Mouse (Mus musculus) brain, adult 2 months (tissue): ENCODE measurements around the gene Cradd.
A peak's percentile ranks its signal among the peaks of the same experiment; 100 is the strongest.

ENCODE experiments used
- DNase-seq: peaks from one replicate; pipeline ENCODE4 v3.0.0; 2011; ENCODE audit warnings: low read depth, low spot score

Gene Cradd

DNA sequence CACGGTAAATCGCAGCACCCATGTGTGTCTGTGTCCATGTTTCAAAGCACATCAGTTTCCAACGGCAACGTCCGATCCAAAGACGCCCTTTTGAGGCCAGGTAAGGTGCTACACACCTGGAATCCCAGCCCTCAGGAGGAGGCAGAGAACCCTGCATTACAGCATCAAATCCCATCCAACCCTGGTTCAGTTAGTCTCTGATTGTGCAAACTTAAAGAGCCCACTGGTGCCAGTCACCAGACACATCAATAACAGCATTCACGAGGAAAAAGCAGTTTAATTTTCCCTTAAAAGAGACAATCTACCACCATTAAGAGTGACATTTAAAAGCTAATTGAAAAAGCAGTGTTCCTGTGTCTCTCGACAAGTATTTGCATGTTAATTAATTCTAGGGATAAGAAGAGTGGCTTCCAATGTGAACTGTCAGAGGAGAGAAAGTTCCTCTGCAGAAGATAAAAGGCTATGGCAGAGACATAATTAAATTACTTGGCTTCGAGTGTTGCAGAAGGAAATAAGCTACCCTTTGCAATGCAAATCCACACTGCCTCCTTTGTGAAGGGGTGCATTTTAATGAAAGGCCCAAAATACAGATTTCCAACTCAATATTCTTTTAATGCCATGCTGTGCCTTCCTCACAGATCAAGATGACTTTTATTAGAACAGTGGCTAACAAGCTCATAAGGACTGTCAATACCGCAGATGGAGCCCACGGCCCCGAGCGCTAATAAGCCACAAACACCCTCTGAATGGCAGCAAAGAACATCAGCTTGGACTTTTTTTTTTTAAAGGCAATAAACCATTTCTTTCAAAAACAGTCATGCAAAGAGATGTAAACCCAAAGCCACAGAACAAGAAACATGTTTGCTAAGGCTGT is 84.5 kb downstream of the Cradd start:
- DNase-seq = peak; percentile 40

DNA sequence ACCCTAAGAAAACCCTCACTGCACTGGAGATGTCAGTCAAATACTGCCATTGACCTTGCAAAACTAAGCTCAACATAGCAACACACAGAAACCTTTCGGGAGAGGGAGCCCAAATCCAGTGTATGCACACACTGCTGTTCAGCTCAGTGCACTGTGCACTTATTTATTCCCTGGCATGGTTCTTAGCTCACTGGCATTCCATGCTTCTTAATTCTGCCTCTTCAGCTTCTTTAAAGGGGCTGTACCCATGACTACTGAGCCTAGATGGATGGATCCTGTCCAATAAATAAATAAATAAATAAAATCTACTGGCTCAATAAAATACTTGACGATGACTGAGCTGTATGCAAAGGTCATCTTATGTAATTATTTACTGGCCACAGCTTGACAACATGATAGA is 85.3 kb downstream of the Cradd start:
- DNase-seq = no peak

DNA sequence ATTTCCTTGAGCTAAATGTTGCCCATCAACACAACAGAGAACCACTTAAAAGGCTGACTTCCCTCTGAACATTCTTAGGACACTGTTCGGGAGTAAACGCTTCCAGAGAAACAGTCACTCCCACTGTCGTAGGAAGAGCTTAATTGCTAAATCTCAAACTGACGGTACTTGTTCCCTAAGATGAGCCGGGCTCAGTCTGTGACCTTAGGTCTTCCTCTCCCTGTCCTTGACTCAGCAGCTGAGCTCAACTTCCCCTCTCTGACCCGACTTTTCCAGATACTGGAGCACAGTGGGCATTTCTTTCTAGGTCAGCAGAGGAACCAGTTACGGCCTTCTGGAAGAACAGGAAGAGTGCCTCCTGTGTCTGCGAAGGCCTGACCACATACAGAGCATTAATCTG is 87.7 kb downstream of the Cradd start:
- no peak for DNase-seq

DNA sequence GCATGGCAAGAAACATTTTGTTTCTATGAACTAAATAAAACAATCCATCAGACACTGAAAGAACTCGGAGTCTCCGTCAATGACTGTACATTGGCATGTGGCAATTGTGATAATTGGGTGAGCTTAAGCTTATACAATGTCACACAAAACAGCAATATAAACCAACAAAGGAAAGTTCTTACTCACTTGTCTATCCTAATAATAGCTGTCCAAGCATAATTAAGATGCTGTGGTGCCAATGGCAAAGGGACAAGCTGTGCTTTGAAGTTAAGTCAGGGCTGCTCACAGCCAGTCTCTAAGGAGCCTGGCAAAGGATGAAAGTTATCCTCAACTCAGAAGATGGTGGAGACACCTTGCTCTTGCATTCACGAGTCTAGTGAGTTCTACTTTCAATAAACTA is 89.3 kb downstream of the Cradd start:
- no peak for DNase-seq

DNA sequence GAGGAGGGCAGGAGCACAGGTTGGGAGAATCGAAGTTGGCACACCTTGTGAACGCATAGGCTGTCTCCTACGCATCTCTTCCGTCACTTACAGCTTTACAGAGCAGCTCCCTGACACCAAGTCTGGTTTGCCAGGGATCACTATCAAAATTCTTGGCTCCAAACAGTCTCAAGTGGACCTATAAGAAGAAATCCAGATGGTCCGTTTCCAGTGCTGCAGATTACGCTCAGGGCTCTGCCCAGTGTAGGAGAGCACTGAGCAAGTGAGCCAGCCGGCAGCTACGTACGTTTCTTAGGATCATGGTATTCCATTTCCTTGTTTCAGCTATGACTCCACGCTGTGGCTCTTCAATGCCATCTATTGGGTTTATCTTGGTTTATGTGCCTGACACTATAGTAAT is 90.9 kb downstream of the Cradd start:
- peak; percentile 71 for DNase-seq

DNA sequence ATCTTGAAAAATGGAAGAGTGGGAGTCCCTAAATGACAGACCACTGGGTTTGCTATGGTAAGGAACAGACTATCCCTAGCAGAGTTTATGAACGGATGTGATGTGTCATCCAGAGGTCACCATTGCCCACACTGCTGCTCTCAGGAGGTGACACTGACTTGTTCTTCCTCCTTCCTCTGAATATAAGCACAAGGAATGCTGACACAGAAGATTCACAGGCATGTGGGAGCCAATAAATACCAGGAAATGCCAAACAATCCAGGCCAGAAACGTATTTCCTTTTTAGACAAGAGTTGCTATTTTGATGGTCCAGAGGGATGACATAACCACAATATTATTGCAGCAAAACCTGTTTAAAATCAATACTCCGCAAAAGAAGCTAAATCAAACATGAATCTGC is 91.4 kb downstream of the Cradd start:
- no peak for DNase-seq

DNA sequence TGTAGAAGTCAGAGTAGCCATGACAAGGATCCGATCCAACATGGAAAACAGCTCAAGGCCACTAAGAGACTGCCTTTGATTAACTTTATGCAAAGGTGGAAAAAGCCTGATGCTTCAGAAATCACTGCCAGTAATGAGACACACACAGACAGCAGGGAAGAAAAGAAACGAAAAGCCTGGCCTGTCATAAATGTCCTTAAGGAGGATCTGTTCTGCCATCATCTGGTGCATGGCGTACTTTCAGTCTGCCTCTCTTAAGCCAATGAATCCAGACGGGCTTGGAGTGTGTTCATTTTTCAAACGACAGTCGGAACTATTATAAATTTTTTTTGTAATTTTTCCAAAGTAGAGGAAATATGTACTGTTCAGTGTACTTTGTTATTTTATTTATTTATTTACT is 95.7 kb downstream of the Cradd start:
- peak; percentile 78 for DNase-seq

DNA sequence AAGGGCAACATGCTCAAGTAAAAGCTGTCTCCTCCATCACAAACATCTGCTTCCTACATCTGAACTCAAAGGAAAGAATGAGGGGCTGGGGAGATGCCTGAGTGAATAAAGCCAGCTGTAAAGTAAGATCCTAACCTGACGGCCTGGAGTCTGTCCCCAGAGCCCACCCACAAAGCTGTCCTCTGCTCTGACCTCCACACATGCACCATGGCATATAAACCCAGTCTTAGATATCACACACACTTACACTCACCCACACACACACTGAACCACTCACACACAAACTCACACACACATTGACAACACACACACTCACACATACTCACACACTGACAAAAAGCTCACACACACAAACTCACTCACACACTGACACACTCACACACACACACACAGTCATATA is 96.3 kb downstream of the Cradd start:
- no peak for DNase-seq

DNA sequence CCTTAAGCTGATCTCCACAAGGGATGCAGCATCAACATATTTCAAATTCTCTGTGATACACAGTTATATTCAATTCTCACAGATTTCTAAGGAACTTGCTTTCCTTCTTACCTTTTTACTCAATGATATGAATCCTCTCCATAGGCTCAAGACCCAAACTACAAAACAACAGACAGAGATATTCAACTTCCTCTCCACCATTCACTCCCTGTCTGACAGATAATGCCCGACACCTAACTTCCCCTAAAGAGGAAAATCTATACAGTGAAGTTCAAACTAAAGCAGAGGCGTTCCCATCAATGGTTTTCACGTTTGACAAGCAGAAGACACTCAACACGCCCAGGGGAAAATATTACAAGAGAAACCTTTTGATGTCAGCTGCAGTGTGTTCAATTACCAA is 97.2 kb downstream of the Cradd start:
- DNase-seq = no peak

DNA sequence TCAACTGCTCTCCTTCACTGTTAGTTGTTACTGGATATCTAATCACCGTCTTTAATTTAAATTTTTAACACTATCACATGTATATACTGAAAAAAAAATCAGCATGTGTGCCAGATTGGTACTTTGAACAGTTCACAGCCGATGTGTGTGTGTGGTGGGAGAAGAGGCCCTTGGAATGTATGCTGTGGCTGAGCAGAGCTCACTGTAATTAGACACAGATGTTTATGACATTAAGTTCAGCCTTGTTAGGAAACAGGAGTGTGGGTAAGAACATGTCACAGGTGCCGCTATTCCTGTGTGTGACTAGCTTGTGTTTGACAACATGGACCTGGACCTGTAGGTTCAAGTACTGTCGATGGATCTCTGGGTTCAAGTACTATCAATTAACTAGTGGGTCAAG is 98.9 kb downstream of the Cradd start:
- no peak for DNase-seq

DNA sequence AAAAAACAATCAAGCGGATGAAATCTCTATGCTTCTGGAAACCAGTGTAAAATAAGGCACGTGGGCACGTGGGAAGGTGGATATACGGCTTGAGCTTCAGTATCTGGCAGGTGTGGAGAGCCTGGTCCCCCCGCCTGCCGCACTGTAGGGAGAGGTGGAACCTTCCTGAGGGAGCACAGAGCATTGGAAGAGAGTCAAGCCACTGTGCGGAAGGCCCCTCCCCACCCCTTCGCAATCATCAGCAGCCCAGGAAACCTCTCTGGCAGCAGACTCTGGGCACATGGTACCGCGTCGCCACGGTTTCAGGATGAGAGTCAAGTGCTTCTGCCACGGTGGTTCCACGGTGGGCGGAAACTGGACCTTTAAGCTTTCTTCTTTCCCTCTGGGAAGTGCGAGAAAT is 100.7 kb downstream of the Cradd start:
- DNase-seq = no peak

DNA sequence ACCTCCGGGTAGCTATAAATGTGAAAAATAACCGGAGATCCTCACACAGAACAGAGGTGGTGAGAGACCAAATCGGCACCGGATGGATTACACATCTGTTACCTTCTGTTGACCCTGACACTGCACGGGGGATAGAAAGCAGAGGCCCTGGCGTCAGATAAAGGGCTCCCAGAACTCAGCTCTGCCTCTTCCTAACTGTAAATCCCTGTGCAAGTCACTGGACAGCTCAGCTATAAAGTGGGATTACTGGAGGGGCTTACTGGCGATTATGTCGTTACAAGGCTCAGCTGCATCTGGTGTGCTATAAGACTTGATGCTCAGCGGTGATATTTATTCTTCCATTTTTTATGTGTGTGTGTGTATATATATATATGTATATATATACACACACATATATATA is 102.0 kb downstream of the Cradd start:
- DNase-seq = no peak

DNA sequence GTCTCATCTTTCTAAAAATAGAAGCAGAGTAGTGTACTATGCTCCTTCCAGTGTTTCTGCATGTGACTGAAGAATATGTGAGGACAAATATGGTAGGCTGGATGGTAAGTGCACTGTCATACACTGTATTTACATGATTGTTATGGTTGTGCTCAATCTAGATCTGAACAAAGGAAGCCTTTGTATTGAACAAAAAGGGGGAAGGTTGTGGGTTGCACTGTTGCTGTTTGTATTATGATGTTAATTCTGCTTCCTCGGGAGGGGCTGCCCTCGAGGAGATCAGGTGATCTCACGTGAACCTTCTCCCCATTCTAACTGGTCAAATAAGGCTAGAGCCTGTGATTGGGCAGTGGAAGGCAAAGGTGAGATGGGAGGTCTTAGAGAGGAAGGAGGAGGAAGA is 103.4 kb downstream of the Cradd start:
- no peak for DNase-seq

DNA sequence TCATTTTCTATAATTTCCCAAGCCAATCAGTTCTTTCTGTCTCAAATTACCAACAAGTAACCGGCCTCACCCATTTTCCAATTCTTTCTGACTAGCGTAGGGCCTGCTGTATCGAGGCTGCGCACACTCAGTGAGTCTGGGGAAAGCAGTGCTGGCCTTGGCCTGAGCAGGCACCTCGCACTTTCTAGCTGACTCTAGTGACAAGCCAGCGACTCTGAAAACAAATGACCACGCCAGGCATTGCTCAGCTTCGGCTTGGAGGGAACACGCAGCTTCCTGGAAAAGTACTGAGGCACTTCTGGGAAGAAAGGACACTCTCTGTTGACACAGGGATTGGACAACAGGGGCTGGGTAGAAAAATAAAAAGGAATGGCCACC is 105.3 kb downstream of the Cradd start:
- no peak for DNase-seq

DNA sequence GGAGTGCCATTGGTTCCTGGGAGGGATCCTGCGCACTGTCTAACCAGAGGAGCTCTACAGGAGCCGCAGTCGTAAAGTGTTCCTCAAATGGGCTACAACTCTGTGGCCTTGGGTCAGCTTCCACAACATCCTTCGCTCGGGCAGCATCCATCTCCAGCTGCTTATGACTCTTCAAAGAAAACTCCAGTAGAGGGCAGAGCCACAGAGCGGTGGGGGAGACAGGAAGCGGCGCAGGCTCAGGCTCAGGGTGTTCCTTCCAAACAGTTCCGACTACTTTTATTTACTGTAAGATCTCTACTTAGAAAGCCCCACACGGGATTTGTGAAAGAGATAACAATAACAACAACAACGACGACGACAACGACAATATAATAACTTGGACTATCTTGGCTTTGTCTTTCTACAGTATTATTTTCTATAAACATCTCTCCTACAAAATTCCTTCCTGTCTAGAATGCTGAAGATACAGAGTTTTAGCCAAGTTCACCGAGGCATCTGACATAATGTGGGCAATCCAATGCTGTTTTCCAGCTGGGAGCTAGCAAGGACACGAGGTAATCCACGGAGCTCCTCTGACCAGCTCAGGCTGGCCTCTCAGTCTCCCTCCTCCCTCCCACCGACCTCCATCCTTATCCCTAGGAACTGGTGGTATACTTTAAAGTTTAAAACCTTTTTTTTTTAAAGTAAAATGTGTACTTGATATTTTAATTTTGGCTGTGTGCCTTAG is 105.8 kb downstream of the Cradd start:
- no peak for DNase-seq

DNA sequence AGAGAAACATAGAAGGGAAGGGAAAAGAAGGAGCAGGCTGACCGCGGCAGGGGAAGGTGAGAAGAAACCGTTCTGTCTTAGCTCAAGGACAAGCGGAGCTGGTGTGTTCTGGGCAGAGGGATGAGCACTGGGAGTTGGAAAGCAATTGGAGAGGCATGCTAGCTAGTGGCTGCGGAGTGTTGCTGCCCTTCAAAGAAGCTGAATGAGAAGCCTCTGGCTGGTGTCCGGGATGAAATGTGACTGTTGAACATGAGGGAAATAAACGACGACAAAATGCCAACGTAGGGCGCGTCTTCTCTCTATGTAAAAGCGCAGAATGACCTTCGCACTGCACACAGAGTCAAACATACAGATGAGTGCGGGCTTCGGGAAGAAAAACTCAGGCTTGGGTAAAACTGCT is 108.6 kb downstream of the Cradd start:
- DNase-seq = no peak

DNA sequence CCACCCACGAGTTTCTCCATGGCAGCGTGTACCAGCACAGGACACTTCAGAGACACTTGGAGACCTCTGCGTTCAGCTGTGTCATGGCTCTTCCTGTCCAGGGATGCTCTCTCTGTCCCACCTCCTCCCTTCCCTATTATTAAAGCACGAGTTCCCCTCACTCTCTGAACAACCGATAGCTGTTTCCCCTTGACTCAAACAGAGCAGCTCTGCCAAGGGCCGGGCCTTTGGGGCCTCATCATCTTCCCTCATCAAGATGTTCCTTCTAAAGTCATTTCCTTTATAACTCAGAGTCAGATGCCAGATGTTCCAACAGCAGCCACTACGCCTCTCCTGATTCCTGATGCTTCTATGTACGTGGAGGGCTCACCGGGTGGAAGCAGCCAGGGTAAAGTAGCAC is 110.1 kb downstream of the Cradd start:
- DNase-seq = no peak

DNA sequence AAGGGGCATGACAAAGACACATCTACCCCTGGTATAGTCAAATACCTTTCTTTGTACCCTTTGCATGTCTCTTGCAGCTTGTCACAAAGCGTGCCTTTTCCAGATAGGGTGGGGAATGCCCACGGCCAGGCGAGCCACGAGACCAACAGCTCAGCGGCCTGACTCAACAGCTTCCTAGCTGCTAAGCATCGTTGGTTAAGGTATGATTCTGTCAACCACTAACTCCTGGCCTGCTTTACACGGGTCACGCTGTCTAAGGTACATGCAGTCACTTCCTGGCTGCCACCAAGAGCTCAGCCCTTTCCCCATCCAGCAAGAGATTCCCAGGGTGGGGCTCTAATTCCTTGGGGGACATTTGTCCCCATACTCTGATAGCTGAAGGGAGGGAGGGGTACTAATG is 110.6 kb downstream of the Cradd start:
- DNase-seq = no peak

DNA sequence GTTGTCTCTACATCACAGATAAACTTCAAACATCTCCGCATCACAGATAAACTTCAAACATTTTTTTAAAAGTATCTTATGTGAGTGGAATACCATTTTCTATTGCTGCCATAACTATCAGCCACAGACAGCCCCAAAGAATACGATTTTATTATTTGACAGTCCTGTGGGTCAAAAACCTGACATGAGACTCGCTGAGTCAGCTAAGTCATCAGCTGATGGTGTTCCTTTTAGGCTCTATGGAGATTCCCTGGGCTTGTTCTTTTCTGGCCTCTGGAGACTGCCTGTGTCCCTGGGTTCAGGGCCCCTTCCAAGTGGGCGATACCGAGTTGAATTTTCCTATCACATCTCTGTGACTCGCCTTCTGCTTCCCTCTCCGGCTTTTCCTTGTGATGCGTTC is 112.3 kb downstream of the Cradd start:
- no peak for DNase-seq

DNA sequence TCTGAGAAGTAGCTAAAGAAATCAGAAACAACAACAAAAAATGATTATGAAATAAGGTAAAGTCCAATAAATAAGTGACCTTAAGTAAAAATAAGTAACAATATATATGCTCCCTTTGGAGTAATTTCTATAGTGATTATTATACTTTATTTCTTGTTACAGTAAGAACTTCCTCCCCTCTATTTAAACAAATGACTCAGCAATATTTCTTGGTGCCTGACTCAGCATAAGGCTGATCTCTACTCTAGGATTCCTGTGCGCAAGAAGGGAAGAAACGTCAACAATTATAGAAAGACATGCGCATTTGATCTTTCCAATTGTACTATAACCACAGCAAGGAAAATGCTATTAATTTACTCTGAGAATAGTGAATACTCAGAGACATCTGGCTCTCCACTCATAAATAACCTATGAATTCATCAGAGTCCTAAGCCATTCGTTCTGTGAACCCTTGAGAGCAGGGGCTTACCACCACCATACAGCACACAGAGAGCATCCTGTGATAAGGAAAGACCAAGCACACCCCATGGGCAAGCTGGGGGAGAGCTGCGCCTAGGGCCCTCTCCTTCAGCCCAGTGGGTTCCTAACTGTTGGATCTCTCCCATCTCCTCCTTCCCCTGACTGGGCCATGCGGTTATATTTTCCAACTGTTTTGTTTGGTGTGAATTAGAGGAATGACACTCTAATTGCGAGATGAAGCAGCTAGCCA is 113.1 kb downstream of the Cradd start:
- no peak for DNase-seq

DNA sequence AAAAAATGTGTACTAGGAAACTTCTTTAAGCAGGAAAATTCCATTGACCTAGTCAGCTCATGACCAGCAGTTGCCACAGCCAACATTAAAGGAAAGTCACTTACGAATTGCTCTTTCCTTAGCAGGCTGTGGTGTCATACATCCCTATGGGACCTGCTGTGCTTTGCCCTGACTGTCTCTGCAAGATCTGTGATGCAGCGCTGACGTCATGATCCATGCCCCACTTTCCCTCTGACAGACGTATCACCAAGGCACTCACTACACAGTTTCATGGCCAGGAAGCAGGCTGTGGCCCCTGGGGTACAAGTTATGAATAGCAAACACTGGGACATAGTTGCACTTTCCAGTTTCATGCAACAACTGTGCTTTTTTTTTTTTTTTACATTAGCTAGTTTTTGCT is 113.8 kb downstream of the Cradd start:
- DNase-seq = peak; percentile 58

DNA sequence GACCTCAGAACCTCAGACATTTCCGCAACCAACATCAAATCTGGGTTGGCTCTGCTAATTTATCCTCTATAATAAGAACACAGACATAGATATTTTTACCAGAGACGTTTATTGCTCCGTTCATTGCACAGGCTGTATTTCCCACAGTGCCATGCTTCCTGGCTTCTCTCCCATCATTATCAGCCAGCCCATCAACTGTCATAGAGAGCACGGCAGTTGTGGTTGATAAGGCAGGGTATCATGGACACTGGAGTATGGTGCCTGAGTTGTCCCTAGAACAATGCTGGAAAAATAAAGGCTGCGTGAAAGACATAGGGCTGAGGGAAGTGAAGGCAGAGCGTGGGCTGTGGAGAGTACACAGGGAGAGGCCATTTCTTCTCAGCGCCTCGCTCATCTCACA is 116.5 kb downstream of the Cradd start:
- no peak for DNase-seq

DNA sequence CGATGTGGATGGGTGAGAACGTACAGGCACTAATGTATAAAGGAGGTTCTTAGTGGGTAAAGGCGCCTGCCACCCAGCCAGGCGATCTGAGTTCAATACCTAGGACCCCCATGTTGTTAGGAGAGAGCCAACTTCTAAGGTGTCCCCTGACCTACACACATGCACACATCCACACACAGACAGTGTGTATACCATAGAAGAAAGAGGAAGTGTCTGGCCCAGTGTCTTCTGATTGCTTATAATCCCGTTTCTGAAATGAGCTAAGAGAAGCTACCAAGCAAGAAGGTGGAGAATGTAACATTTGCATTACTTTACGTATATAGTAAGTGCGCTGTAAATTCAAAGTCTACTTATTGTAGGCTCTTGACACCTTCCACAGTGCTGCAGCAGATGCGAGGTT is 122.4 kb downstream of the Cradd start:
- DNase-seq = no peak
